Mouse (Mus musculus) cerebellum, adult 2 months (tissue): ENCODE measurements around the gene Ifngr2.

Source experiments
- CTCF ChIP-seq: fragments of 200-500 bp; IDR thresholded peaks from 2 replicates; pipeline ENCODE4 v1.5.1; 2011; ENCODE audit warnings: low read depth, mild to moderate bottlenecking, control low read depth, low read length, moderate library complexity, borderline replicate concordance; ENCODE audit not compliant: insufficient read depth
- POLR2A ChIP-seq: fragments of 200-500 bp; IDR thresholded peaks from 2 replicates; pipeline ENCODE4 v1.6.1; 2011; ENCODE audit warnings: low read length, control low read depth, borderline replicate concordance; ENCODE audit not compliant: insufficient read depth

DNA sequence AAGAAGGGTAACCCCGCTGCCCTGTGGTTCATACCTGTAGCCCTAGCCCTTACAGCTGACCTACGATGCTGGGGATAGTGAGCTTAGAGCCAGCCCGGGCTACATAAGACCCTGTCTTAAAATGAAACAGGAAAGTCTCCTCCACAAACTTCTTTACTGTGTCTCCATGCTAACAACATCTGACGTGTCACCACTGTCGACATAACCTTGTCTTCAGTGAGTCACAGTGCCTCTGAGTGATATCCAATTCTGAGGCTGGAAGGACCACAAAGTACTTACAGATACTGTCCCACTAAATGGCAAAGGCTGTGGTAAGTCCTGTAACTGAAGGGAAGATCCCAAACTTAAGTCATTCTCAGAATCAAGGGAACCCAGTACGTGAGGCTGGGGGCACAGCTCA, 39.4 kb downstream of the Ifngr2 start:
- no peak for TF ChIP-seq CTCF
- no peak for TF ChIP-seq POLR2A
